Mouse (Mus musculus) WW6 (cell line): ENCODE results near the gene Pcgf2.
A peak's percentile ranks its signal among the peaks of the same experiment; 100 is the strongest.
"Not testable (repeated sequence)": the region's sequence is repeated elsewhere in the genome, so short reads cannot be mapped to it uniquely, and the experiment has no call there.

Experiments
- DNase-seq: peaks from one replicate; pipeline ENCODE4 v3.0.0-alpha.2; 2013; ENCODE audit warnings: low read depth, low spot score

Pcgf2 gene

DNA sequence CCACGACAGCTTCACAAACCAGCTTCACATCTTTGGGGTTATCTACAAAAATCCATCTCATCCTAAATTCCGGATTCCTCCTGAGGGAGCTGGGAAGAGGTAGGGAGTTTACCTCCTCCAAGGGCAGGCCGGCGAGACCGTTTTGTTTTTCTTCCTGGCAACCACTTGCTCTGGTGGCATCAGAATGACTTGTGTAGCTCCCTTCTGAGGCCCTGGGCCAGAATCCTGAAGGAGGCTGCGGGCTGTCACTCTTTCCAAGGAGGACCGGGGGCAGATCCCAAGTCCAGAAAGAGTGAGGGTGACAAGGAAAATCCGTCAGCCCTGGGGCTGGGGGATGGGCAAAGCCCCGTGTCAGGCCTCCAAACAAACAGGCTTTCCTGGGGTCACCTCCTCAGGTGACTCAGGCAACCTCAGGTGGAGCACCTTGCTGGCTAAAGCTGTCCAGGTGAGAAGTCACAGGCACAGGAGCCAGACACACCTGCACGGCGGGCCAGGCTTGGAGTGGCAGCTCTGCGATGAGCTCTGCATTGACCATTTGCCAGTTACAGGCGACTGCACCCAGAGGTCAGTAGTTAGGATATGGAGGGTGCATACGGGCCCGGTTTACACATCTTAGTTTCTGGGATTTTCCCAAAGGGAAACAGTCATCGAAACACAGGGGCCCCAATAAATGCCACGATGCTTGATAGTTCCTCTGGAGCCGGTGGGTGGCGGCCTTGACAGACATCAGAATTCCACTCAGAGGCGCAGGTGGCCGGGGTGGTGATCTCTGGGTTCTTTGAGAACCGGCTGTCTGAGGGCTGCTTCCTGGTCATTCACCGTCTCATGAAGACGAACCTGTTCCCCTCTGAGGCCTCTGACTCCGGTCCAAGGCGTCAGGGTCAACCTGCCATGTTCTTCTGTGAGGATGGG lies 17.3 kb upstream of the Pcgf2 start:
- DNase-seq: no peak

DNA sequence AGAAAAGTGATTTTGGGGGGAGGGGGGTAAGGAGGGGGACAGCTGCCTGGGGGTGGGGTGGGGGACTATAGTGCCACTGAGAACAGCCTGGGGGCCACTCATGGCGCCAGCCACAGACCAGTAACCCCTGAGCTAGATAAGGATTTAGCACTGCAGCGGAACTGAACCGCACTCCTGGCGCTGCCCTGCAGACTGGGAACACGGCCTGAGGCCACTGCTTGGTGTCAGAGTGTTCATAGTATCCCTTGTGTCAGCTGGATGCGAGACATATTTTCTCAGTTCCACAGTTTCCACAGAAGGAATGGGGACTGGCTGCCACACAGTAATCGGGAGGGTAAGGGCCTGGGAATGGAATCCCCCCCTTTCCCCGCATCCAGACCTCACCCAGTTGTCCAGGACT lies 15.7 kb upstream of the Pcgf2 start:
- DNase-seq: no peak

DNA sequence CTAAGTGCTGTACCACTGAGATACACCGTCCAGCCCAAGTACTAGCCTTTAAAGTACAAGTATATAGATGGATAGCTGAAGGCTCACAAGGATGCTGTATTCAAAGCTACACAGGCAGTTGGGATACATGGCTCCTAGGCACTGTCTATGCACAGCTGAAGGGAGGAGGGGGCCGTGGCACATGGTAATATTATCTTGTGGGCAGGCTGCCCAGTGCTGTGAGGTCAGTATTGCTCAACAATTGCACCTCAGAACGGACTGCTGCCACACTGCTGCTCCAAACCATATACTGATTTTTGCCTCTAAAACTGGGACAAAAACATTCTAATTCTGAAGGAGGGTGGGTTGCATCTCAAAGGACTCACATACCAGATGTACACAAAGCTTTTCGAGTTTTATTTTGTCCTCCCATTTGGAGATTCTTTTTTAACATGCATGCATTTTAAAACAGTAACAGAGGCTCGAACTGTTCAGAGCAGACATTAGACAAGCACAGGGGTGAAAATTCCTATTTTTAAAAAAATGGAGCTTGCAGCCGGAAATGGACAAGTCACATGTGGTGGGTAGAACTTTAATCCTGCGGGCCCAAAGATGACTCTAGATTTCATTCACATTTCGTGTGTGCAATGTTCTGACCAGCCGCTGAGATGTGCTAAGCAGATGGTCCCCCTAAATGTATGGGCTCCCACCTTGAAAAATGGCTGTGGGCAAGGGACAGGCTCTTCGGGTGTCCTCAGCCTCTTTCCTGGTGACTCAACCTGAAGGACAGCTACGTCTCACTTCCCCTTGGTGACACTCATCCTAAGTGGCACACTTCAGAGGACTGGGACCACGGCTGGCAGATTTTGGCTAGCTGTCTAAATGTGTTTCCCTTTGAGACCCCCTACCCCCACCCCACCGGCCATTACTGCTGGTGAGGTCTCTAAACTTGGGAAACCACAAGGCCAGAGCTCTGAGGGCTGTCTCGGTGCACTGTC lies 14.8 kb upstream of the Pcgf2 start:
- no peak for DNase-seq

DNA sequence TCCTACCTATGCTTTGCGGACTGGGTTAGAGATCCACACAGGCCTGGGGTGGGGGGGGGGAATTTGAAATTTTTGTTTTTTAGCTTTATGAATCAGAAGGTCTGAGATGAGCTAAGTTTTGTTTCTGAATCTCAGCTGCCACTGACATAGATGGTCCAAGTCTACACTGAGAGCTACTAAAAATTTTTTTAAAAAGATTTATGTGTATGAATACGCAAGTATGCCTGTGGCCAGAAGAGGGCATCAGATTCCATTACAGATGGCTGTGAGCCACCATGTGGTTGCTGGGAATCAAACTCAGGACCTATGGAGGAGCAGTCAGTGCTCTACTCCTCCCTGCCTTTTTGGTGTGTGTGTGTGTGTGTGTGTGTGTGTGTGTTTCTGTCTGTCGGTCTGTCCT lies 14.1 kb upstream of the Pcgf2 start:
- DNase-seq: no peak

DNA sequence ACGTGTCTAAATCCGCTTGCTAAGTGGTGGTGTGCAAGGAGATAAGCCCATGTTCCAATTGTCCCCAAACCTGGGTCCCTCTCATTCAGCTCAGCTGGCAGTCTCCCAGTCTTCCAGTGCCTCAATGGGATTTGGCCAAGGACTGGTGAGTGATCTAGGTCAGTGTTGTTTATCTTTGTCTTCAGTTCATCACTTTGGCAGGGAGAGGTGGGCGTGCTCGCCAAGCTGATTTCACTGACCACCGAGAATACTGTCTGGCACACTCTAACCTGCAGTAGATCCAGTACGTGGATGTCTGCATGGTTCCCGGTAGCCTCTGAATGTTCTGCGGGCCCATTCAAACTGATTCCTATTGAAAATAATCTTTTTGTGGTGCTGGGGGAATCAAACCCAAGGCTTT lies 13.6 kb upstream of the Pcgf2 start:
- DNase-seq: no peak

DNA sequence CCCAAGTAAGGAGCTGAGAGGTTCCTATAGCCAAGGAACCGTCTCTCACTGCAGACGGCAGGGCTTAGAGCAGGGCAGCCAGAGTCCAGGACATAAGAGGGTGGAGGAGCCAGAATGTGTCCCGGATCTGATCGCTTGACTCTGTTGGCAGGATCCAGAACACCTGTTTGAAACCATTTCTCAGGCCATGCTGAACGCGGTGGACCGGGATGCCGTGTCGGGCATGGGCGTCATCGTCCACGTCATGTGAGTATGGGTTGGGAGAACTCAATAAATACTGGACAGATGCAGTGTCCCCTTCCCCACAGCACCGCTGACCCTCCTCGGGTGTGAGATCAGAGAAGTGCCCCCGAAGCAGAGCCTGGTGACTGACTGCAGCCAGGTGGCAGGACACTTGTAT lies 12.0 kb upstream of the Pcgf2 start:
- no peak for DNase-seq

DNA sequence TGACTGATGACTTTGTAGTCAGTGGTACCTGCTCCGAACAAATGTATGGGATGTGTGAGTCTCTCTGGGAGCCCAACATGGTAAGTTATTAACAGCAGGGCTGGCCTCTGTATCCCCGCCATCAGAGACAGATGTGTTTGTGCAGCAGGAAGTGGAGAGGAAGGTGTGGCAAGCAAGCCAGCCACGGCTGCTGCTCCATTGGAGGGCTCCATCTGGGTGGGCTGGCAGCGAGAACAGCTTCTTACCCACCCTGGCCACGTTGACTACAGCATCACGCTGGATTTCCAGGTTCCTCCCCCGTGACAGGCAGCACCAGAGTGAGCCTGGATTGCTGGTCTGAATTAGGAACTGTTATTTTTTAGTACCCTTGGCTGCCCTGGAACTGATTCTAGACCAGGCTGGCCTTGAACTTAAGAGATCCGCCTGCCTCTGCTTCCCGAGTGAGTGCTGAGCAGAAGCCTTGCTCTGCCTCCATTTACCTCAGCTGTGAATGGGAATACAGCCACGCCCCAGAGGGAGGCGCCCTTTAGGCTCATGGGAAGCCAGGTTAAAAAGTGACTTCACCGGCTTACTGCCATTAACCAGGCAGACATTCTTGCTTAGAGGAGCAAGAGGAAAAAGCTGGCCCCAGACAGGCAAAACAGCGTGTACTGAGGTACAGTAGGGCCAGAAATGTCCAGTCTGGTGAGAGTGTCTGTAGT lies 11.1 kb upstream of the Pcgf2 start:
- no peak for DNase-seq

DNA sequence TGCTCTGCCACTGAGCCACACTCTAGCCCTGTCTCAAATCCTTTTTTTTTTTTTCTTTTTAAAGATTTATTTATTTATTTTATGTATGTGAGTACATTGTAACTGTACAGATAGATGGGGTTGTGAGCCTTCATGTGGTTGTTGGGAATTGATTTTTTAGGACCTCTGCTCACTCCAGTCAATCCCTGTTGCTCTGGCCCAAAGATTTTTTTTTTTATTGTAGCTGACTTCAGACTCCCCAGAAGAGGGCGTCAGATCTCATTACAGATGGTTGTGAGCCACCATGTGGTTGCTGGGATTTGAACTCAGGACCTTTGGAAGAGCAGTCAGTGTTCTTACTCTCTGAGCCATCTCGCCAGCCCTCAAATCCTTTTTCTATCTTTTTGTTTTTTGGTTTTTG lies 9.8 kb upstream of the Pcgf2 start:
- DNase-seq: not testable (repeated sequence)

DNA sequence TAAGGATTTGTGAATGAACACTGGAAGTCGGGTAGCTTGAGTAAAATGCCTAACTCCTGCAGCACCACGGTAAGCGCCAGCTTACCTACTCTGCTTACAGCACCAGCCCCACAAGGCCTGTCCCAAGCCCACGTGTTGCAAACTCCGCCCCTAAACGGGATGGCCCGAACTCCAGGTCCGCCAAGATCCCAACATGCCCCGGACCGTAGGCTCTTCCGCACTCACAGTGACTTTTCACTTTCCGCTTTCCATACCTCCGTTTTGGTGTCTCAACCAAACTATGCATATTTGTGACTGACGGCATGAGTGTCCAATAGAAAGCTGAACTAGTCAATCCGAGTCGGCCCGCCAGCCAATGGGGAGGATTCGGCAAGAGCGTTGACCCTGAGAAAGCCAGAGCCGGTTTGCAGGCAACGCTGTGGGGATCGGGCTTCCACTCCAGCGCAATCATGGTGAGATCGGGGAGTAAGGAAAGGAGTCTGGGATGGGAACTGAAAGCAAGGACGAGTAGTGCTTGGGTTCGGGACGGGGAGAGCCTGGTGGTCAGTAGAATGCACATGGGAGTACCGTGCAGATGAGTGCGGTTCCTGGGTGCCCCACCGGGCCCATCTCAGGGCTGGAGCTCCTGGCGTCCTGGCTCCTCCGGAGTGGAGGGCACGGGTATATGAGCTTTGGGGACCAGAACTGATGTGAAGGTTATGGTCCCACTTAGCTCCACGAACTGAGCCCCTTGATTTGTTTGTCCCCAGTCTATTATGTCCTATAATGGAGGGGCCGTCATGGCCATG lies 2.9 kb upstream of the Pcgf2 start, which contains the start of gene Psmb3:
Psmb3 (plus strand) TSS at position 361 of the 788 bp plus-strand sequence.
- peak; percentile 100 for DNase-seq

DNA sequence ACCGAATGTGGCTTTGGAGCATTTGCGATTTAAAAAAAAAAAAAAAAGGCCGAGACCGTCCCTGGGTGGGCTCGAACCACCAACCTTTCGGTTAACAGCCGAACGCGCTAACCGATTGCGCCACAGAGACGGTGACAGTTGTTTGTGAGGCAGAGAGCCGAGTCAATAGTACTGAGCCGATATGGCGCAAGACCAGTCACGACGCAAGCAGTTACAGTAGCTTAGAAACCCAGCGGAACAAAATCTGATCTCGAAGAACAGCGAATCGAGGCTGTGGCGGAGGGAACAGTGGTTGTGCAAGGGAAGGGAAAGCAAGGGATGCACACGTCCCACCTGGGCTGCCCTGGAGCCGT lies 2.1 kb upstream of the Pcgf2 start:
- no peak for DNase-seq

DNA sequence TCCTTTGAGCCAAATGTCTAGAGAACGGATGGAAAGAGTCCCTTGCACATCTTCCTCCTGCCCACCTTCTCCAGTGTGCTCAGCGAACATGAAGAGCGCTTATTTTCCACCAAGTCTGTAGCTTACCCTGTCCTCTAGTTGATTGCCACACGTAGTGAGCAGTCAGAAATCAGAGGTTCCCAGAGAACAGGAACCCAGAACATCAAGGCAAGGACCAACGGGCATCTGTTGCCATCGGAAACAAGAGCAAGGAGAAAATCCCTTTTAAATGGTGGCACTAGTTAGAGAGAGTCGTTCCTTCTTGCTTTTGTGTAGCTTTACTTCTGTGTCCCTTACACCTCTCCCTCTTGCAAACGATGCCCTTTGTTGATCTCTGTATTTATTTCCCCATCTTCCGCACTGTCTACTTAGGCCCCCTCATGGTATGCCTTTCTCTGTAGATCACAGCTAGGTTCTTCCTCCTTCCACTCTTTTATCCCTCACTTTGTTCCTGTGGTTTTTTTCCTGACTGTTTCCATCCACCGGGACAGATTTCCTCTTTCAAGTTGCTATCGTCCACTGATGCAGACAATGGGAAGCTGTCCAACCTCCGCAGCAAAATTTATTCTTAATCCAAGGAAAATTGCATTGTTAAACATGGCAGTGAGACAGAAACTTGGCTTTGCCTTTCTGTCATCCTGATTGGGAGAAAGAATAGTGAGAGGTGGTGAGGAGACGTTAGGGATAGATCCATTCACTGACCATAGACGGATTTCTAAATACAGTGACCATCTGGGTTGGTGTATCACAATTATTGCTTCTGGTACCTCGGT lies 1.5 kb upstream of the Pcgf2 start:
- no peak for DNase-seq

DNA sequence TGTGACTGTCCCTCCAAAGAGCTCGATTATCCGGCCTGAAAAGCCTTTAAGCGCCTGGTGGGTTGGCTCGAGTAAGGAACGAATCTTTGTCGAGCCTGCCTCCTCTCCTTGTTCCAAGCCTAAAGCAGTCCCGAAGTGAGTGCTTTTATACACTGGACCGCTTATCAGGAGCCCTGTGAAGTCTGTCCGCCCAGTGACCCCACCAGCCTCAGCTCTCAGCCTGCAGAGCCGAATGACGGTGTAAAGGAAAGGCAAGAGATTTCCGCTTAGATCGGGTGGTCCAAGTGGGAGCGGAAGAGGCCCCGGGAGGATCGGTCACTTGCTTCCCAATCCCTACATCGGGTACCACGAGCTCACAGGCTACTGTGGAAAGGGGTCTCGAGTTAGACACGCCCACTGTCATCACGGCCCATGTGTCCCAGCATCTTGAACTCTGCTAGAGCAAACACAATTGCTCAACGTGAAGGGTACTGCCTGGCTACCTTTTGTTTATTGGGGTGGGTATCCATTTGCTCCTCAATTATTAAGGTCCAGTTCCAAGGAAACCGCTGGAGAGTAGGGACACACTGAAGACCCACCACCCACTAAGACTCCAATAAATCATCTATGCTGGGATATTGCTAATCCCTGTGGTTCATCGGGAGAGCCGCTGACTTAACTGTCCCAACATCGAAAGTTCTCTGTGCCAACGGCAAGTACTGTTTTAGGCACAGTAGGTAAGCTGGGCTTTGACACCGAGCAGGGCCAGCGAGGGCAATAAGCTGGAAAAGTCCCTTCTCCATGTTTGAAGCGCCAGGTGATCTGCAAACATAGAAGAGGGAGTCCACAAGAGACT lies 666 bp upstream of the Pcgf2 start:
- DNase-seq: no peak

DNA sequence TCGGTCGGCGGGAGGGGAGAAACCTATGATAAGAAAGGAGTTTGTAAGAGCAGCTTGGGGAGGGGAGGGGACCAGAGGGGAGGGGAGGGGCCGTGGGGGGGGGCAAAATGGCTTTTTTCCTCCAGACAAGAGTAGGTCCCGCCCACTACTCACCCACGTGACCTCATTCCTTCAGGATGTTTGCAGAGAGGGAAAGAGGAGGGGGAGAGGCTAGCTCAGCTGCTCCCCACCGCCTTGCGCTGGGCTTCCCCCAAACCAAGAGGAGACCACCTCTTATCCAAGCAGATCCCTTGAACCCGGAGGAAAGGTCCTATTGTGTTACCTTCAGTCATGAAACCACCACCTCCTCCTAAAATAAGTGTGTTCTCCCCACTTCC lies 683 bp downstream of the Pcgf2 start:
- DNase-seq: peak; percentile 89

DNA sequence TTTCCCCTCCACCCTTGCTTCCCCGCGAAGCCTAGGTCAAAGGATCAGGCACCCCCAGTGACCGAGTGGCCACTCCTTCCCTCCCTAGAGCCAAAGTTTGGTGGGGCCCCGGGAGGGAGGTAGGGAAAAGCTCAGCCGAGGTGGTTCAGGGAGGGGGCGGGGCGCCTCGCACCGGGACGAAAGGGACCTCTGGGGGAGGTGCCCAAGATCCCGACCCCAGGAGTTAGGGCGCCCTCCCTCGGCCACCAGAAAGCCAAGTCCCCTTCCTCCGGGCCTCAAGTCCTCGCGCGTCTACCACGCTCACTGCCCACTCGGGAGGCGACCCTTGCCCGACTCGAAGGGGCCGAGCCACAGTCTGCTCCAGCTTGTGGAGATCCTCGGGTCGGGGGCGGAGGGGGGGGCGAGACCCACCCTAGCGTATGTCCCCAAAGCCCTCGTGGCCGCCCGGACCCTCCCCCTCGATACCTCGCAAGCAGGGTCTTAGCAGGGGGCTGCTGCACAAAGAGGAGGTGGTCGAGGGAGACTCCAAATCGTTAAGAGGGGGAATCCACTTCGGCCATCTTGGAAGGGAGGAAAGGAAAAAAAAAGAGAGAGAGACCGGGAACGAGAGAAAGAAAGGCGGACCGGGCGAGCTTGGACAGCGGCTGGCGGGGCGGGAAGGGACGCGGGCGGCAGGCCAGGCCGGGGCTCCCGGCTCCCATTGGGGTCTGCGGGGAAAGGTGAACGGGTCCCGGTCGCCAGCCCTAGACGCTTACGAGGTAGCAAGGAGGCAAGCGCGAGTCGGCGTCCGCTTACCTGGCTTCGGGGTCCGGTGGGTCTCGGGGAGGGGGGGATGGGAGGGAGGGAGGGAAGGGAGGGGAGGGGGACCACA lies 1.3 kb downstream of the Pcgf2 start:
- peak; percentile 84 for DNase-seq

DNA sequence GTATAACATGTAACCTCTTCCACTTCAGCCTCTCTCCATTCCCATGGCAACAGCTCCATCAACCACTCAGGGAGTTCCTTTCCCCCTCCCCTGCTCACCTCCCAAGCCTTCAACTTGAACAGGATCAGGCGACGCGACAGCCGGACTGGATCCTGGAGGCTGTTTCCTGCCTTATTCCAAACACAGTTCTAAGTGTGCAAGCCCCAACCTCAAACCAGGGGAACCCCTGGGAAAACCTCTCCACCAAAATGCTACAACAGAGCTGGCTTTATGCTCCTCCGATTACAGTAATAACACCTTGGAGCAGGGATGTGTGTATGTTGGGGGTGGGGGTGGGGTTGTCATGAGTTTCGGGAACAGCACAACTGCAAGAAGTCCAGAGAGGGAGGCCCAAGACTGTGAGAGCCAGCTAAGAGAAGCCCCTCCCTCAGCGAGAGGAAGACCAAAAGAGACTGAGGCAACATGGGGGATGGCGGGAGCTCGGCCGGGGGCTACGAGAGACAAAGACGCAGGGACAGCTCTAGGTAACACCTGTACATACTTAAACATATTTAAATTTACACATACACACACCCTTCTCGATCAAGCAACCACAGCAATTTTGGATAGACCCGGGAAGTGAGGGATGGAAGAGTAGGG lies 2.3 kb downstream of the Pcgf2 start:
- DNase-seq: no peak

DNA sequence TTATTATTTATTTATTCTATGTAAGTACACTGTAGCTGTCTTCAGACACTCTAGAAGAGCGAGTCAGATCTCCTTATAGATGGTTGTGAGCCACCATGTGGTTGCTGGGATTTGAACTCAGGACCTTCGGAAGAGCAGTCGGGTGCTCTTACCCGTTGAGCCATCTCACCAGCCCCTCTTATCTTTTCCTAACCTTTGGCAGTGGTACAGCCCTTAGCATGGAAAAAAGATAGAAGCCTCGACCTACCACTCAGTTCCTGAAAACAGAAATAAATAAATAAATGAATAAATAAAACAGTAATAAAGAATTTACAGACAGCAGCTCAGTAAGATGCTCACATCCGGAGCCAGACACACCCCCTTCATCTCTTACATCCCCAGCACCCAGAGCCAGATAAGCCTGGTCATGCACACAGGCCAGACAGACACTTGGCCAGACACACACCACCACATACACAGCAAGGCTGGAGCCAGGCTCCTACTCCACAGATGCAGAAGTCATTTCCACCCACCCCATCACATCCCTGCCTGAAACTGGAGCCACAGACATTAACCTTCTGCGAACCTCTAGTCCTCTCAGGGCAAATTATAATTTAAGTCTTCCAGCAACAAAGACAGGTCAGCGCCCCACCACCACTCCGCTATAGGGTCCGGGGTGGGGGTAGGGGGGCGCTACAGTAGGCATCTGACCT lies 3.0 kb downstream of the Pcgf2 start:
- no peak for DNase-seq

DNA sequence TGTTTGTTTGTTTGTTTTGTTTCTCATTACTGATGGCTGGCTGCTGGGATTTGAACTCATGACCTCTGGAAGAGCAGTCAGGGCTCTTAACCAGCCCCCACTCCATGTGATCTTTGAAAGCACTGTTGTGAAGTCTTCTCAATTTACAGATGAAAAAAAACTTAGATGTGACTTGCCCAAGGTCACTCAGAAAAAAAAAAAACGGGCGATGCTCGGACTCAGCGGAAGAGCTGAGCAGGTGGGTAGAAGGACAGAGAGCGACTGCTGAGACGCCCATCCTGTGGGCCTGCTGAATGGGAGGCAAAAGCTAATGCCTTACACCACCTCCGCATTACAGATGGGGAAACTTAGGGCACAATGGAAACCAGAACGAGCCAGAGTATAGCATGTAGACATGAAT lies 3.6 kb downstream of the Pcgf2 start:
- no peak for DNase-seq
